In genomic region chr10:25239156-25239555, GRCm38 (mm10) we compare ENCODE assay signal across 8 mouse cellular contexts.
DNase-seq lines count a peak whose midpoint lies in the region; ATAC-seq and TF ChIP-seq lines count a peak whose summit lies in the region.

No protein-coding gene starts in this region.

- H3K27ac ChIP-seq in hindbrain, embryonic 10.5 days = no peak overlapping the region
- no peak overlapping the region for H3K27ac ChIP-seq in hindbrain, embryonic 12.5 days
- no peak overlapping the region for H3K27ac ChIP-seq in ES-E14 (ENCODE audit: insufficient read depth, low read depth, low read length, poor library complexity, severe bottlenecking)
- no peak overlapping the region for H3K27ac ChIP-seq in heart, embryonic 16.5 days (ENCODE audit: low read length)
- no peak overlapping the region for H3K27ac ChIP-seq in liver, embryonic 14.5 days

- H3K36me3 ChIP-seq in hindbrain, embryonic 10.5 days = no peaks in the 10 kb centered on the region
- no peaks in the 10 kb centered on the region for H3K36me3 ChIP-seq in hindbrain, embryonic 12.5 days
- no peaks in the 10 kb centered on the region for H3K36me3 ChIP-seq in ES-E14 (ENCODE audit: control insufficient read depth, insufficient read depth, low read length, poor library complexity, severe bottlenecking)
- no peaks in the 10 kb centered on the region for H3K36me3 ChIP-seq in heart, embryonic 16.5 days (ENCODE audit: control insufficient read depth, insufficient read depth)
- H3K36me3 ChIP-seq in liver, embryonic 14.5 days (replicated peaks; ENCODE audit: control insufficient read depth, insufficient read depth, low read depth) = no peaks in the 10 kb centered on the region; the same call in 1 of the 2 replicates

- no peaks in the 10 kb centered on the region for H3K27me3 ChIP-seq in hindbrain, embryonic 10.5 days (ENCODE audit: insufficient read depth, poor library complexity, severe bottlenecking)
- H3K27me3 ChIP-seq in hindbrain, embryonic 12.5 days = no peaks in the 10 kb centered on the region
- no peaks in the 10 kb centered on the region for H3K27me3 ChIP-seq in heart, embryonic 16.5 days (ENCODE audit: control insufficient read depth, insufficient read depth, low read length)
- H3K27me3 ChIP-seq in liver, embryonic 14.5 days (ENCODE audit: control insufficient read depth, insufficient read depth, low read length) = no peaks in the 10 kb centered on the region

- H3K4me2 ChIP-seq in hindbrain, embryonic 12.5 days (replicated peaks) = no peak overlapping the region
- H3K4me2 ChIP-seq in heart, embryonic 16.5 days (ENCODE audit: low read depth, low read length) = no peak overlapping the region
- no peak overlapping the region for H3K4me2 ChIP-seq in liver, embryonic 14.5 days (ENCODE audit: low read depth)

- H3K4me1 ChIP-seq in hindbrain, embryonic 10.5 days (replicated peaks) = no peaks in the 10 kb centered on the region
- no peaks in the 10 kb centered on the region for H3K4me1 ChIP-seq in hindbrain, embryonic 12.5 days
- H3K4me1 ChIP-seq in ES-E14 (ENCODE audit: control insufficient read depth in 2 of 2, insufficient read depth in 2 of 2, low read length in 2 of 2, poor library complexity in 1 of 2) = peaks cover 0 to 8% of the 10 kb centered on the region in 2 experiments; a peak in 2 of 4 replicates
- H3K4me1 ChIP-seq in heart, embryonic 16.5 days (ENCODE audit: control insufficient read depth, insufficient read depth, low read length) = no peaks in the 10 kb centered on the region
- H3K4me1 ChIP-seq in liver, embryonic 14.5 days (replicated peaks; ENCODE audit: control insufficient read depth in 2 of 2, insufficient read depth in 2 of 2, low read length in 1 of 2) = peaks cover 0 to 2% of the 10 kb centered on the region in 2 experiments; a peak in 2 of 4 replicates

- no peak overlapping the region for H3K4me3 ChIP-seq in hindbrain, embryonic 10.5 days
- H3K4me3 ChIP-seq in hindbrain, embryonic 12.5 days = no peak overlapping the region
- H3K4me3 ChIP-seq in ES-E14 (ENCODE audit: insufficient read depth in 1 of 2, low read depth in 1 of 2, low read length in 2 of 2, poor library complexity in 1 of 2, severe bottlenecking in 1 of 2) = no peak overlapping the region
- H3K4me3 ChIP-seq in heart, embryonic 16.5 days (ENCODE audit: low read length) = no peak overlapping the region
- no peak overlapping the region for H3K4me3 ChIP-seq in liver, embryonic 14.5 days (ENCODE audit: insufficient read depth in 1 of 2, low read depth in 2 of 2, low read length in 2 of 2)

- no peak for ATAC-seq in hindbrain, embryonic 12.5 days (ENCODE audit: low FRiP score)
- ATAC-seq in heart, embryonic 16.5 days (replicated peaks; ENCODE audit: extremely low read depth, insufficient read depth, low FRiP score) = peak; percentile 52; the same call in 1 of the 2 replicates
- ATAC-seq in liver, embryonic 14.5 days (ENCODE audit: insufficient read depth) = no peak
- no peak for ATAC-seq in monocyte, adult 5-6 weeks (replicated peaks; ENCODE audit: insufficient number of reproducible peaks, low FRiP score, low TSS enrichment, poor library complexity, severe bottlenecking)

- TF ChIP-seq EP300 in liver, embryonic 14.5 days (IDR thresholded peaks at IDR 0.05; ENCODE audit: low read depth) = no peak

- peak; percentile 33 for DNase-seq in hindbrain, embryonic 10.5 days (ENCODE audit: low spot score)
- DNase-seq in ES-E14 (ENCODE audit: low read depth, low spot score) = peak; percentile 40
- peak; percentile 67 to 70 for DNase-seq in cerebellum, postnatal 10 days
- no peak for DNase-seq in liver, embryonic 14.5 days (ENCODE audit: low read depth in 3 of 3, low spot score in 3 of 3)
- peak; percentile 68 for DNase-seq in retina, embryonic 14.5 days (ENCODE audit: low spot score)

- WGBS in hindbrain, embryonic 10.5 days = 26% methylated on average over 9 of the region's 9 CpGs
- 30% methylated on average over 9 of the region's 9 CpGs for WGBS in hindbrain, embryonic 12.5 days
- 32% methylated on average over 9 of the region's 9 CpGs for WGBS in heart, embryonic 16.5 days
- 27% methylated on average over 9 of the region's 9 CpGs for WGBS in liver, embryonic 14.5 days (ENCODE audit: insufficient replicate concordance)

- no peak overlapping the region for H3K9ac ChIP-seq in hindbrain, embryonic 12.5 days
- H3K9ac ChIP-seq in ES-E14 (ENCODE audit: insufficient read depth, low read depth, low read length, poor library complexity, severe bottlenecking) = no peak overlapping the region
- H3K9ac ChIP-seq in heart, embryonic 16.5 days (ENCODE audit: low read length) = no peak overlapping the region
- H3K9ac ChIP-seq in liver, embryonic 14.5 days (replicated peaks) = no peak overlapping the region

- peak; percentile 76 for TF ChIP-seq CTCF in liver, embryonic 14.5 days (IDR thresholded peaks at IDR 0.05; ENCODE audit: low read depth)

- in situ Hi-C loops in ES-E14 (cut with MboI; ENCODE audit: low sequenced_read_pairs in 2 of 2, unreplicated experiment in 2 of 2) = loop anchor here in 1 of 2 experiments (10.0 kb wide), 1 partner anchor 274 kb away; no protein-coding TSS in a partner anchor

- H3K9me3 ChIP-seq in hindbrain, embryonic 10.5 days = no peaks in the 10 kb centered on the region
- no peaks in the 10 kb centered on the region for H3K9me3 ChIP-seq in hindbrain, embryonic 12.5 days (replicated peaks)
- H3K9me3 ChIP-seq in ES-E14 (ENCODE audit: control insufficient read depth, insufficient read depth, low read depth, low read length) = no peaks in the 10 kb centered on the region
- H3K9me3 ChIP-seq in heart, embryonic 16.5 days (replicated peaks; ENCODE audit: control insufficient read depth, low read length) = no peaks in the 10 kb centered on the region
- no peaks in the 10 kb centered on the region for H3K9me3 ChIP-seq in liver, embryonic 14.5 days (ENCODE audit: control insufficient read depth, low read length)

TF ChIP-seq in ES-E14, 5 proteins besides CTCF, POLR2A, EP300 and RAD21:
- TF ChIP-seq CHD2 (IDR thresholded peaks at IDR 0.05; ENCODE audit: low read depth, low read length) (no peak), ZC3H11A (IDR thresholded peaks at IDR 0.05; ENCODE audit: borderline replicate concordance, low read depth, low read length) (peak; percentile 78)
TF ChIP-seq in ES-E14: peak in this region for 1.

Comparison
In these comparisons a context has a peak if more than half of its experiments do, and no peak if none do; other contexts are left out.
1. DNase-seq: peak in hindbrain, embryonic 10.5 days (single experiment), ES-E14 (single experiment), cerebellum, postnatal 10 days (2 of 2) and retina, embryonic 14.5 days (single experiment); none in liver, embryonic 14.5 days (0 of 3).